Mouse (Mus musculus) limb, embryonic 15.5 days (tissue): ENCODE data around the gene Hmmr. TPM values are rescaled to one million over a fixed set of nuclear protein-coding genes. Genes with fewer than 3 reads are reported as not detected.
"Not testable (repeated sequence)": the region's sequence is repeated elsewhere in the genome, so short reads cannot be mapped to it uniquely, and the experiment has no call there.

Experiments
- ATAC-seq: fragments of 200-750 bp; cut with Nextera tagmentation; 2 replicates; pipeline ENCODE4 v1.8.0; 2017; ENCODE audit warnings: low read depth, moderate TSS enrichment; ENCODE audit not compliant: insufficient number of reproducible peaks, low FRiP score, low TSS enrichment
- H3K27ac ChIP-seq: fragments of 300-500 bp; sonication (generic); 2 replicates; pipeline ENCODE4 v1.5.1; 2015; ENCODE audit warnings: moderate library complexity, mild to moderate bottlenecking, inconsistent platforms
- H3K27me3 ChIP-seq: fragments of 300-500 bp; sonication (generic); 2 replicates; pipeline ENCODE4 v1.6.1; 2015; ENCODE audit warnings: inconsistent platforms
- H3K36me3 ChIP-seq: fragments of 300-500 bp; sonication (generic); 2 replicates; pipeline ENCODE4 v1.6.1; 2015; ENCODE audit warnings: inconsistent platforms
- H3K4me1 ChIP-seq: fragments of 300-500 bp; sonication (generic); 2 replicates; pipeline ENCODE4 v1.6.1; 2015; ENCODE audit warnings: inconsistent platforms
- H3K4me2 ChIP-seq: fragments of 300-500 bp; sonication (generic); 2 replicates; pipeline ENCODE4 v1.6.1; 2015; ENCODE audit warnings: mild to moderate bottlenecking, inconsistent platforms
- H3K4me3 ChIP-seq: fragments of 300-500 bp; sonication (generic); 2 replicates; pipeline ENCODE4 v1.5.1; 2015; ENCODE audit warnings: mild to moderate bottlenecking, inconsistent platforms
- H3K9ac ChIP-seq: fragments of 300-500 bp; sonication (generic); 2 replicates; pipeline ENCODE4 v1.6.1; 2015; ENCODE audit warnings: inconsistent platforms
- H3K9me3 ChIP-seq: fragments of 300-500 bp; sonication (generic); 2 replicates; pipeline ENCODE4 v1.6.1; 2016; ENCODE audit warnings: inconsistent platforms
- WGBS: fragments of 180-500 bp; shearing (Covaris S2); methylation state at CpG from one replicate; pipeline ENCODE4 v1.1.7; 2015; 5-methylcytosine and 5-hydroxymethylcytosine counted together
- polyA plus RNA-seq: library from polyadenylated mRNA; unstranded; fragments of >200 nt; fragmentation: Nextera tagmentation; extraction: Ambion mirVana; gene quantifications from 2 replicates; pipeline ENCODE4 v1.2.1, GENCODE M21; 2015

Gene Hmmr
- polyA plus RNA-seq, 1 experiment from 2014 or later: 36.7 TPM

DNA sequence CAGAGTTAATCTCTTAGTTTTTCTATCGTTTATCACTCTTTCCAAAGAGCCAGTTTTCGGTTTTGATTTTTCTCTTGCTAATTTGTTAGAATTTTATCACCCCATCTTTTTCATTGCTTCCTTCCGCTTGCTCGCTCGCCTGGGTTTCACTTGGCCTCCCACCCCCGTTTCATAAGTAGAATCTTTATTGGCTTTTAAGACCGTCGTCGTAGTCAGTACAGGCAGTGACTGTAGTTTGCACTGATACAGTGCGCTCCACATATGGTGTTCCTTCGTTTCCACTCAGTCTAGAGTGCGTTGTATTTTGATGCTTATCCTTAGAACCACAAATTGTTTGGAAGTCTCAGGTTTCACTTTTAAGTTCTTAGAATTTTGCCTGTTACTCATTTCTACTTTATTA is 13.1 kb upstream of the Hmmr start:
- no peak for ATAC-seq

GRCm38 (mm10) chr11:40744348-40744747 is 11.1 kb upstream of the Hmmr start:
- H3K4me1 ChIP-seq: no peaks in the 10 kb centered on the region
- 81% methylated on average over 3 of the region's 3 CpGs for WGBS

More for the DNA sequence above, 13.1 kb upstream of the Hmmr start:
- Histone ChIP-seq H3K27me3 (no peaks in the 10 kb centered on the region), H3K9me3 (no peaks in the 10 kb centered on the region), H3K36me3 (peaks cover 15% of the 10 kb centered on the region), H3K27ac (no peak overlapping the region), H3K4me3 (no peak overlapping the region), H3K4me2 (no peak overlapping the region), H3K4me1 (no peaks in the 10 kb centered on the region), H3K9ac (no peak overlapping the region)
- 63% methylated on average over 12 of the region's 12 CpGs for WGBS

GRCm38 (mm10) chr11:40741605-40742262 is 8.5 kb upstream of the Hmmr start:
- H3K27ac ChIP-seq: no peak overlapping the region
- no peak overlapping the region for H3K4me3 ChIP-seq
- H3K27me3 ChIP-seq: no peaks in the 10 kb centered on the region
- H3K9ac ChIP-seq: no peak overlapping the region
- no peak overlapping the region for H3K4me2 ChIP-seq
- no peak for ATAC-seq
- WGBS: 86% methylated on average over 12 of the region's 12 CpGs
- H3K4me1 ChIP-seq: no peaks in the 10 kb centered on the region
- H3K36me3 ChIP-seq: peaks cover 44% of the 10 kb centered on the region
- no peaks in the 10 kb centered on the region for H3K9me3 ChIP-seq

More at GRCm38 (mm10) chr11:40744348-40744747, 11.1 kb upstream of the Hmmr start:
- no peak overlapping the region for H3K27ac ChIP-seq
- no peaks in the 10 kb centered on the region for H3K27me3 ChIP-seq
- no peak overlapping the region for H3K4me2 ChIP-seq
- H3K4me3 ChIP-seq: no peak overlapping the region
- H3K9ac ChIP-seq: no peak overlapping the region
- H3K36me3 ChIP-seq: peaks cover 21% of the 10 kb centered on the region
- no peak for ATAC-seq
- H3K9me3 ChIP-seq: no peaks in the 10 kb centered on the region

DNA sequence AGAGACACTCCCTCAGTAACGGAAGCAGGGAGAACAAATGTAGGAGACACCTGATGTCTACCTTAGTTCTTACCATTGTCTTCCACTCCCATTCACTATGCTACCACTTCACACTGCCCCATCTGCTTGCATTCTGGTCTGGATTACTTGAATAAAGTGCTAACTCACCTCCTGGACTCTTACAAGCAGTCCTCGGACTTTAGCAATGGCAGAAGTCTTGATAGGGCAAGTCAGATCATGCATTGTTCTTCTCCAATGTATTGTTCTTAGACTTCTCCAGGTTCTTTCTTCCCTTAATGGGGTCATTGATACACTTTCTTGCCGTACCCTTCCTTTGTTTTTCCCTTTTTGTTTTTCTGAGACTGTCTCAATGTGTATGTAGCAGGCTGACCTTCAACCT is 4.1 kb upstream of the Hmmr start:
- 87% methylated on average over 3 of the region's 3 CpGs for WGBS
- no peak overlapping the region for H3K27ac ChIP-seq
- H3K36me3 ChIP-seq: peaks cover 46% of the 10 kb centered on the region
- no peak overlapping the region for H3K9ac ChIP-seq
- no peaks in the 10 kb centered on the region for H3K27me3 ChIP-seq
- H3K9me3 ChIP-seq: no peaks in the 10 kb centered on the region
- H3K4me2 ChIP-seq: no peak overlapping the region
- ATAC-seq: no peak
- H3K4me1 ChIP-seq: peaks cover 15% of the 10 kb centered on the region
- H3K4me3 ChIP-seq: no peak overlapping the region

DNA sequence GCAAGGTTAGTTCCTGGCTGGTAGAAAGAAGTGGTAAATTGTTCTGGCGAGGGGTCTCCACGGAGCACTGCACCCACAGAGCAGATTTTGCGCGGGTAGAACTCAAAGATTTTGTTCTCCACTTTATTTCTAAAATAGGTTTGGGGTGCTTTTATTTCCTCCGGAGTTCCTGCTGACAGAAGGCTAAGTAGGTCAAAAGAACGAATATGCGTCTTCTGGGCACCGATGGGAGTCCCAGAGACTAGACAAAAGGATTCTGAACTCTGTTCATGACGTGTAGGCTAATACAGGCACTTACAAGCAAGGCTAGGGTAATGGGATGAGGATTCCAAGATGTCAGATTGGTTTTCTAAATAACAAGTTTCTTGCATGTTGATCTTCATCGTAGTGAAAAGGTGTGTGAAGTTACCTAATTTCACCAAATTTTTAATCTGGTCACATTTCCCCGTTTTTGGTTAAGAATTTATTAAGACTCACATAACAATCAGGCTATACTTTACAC is 1.1 kb upstream of the Hmmr start:
- Histone ChIP-seq H3K4me1 (peaks cover 22% of the 10 kb centered on the region), H3K4me3 (peak overlapping the region; percentile 94), H3K27ac (peak overlapping the region; percentile 87), H3K4me2 (peak overlapping the region; percentile 74), H3K36me3 (peaks cover 27% of the 10 kb centered on the region), H3K9me3 (no peaks in the 10 kb centered on the region), H3K9ac (peak overlapping the region; percentile 92), H3K27me3 (no peaks in the 10 kb centered on the region)
- WGBS: 4% methylated on average over 11 of the region's 11 CpGs
- ATAC-seq: no peak

DNA sequence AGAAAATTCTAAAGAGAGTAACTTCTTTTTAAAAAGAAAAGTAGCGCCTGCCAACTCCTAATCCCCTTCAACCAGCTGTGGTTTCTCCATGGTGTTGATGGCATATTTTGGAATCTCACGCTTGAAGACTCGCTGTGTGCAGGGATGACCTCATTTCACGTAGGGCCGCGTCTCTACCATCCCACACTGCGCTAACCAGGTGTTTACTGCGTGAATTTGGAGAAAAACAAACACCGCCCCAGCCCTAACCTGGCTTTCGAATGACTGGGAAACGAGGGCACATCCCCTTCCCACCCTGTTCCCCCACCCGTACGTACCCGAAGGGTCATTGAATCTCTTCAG is 254 bp downstream of the Hmmr start:
- Histone ChIP-seq H3K4me2 (peak overlapping the region; percentile 89), H3K27ac (peak overlapping the region; percentile 47), H3K9me3 (no peaks in the 10 kb centered on the region), H3K27me3 (no peaks in the 10 kb centered on the region), H3K4me3 (peak overlapping the region; percentile 94), H3K9ac (peak overlapping the region; percentile 39; the same call in 1 of the 2 replicates), H3K36me3 (peaks cover 21% of the 10 kb centered on the region), H3K4me1 (peaks cover 22% of the 10 kb centered on the region)
- 0 out of 2 replicates have a peak, but pooled peaks have one; percentile 9 for ATAC-seq
- WGBS: under 1% methylated on average over 14 of the region's 14 CpGs

GRCm38 (mm10) chr11:40718324-40718723 is 14.9 kb downstream of the Hmmr start:
- H3K4me1 ChIP-seq: no peaks in the 10 kb centered on the region
- H3K9ac ChIP-seq: no peak overlapping the region
- no peaks in the 10 kb centered on the region for H3K27me3 ChIP-seq
- peaks cover 71% of the 10 kb centered on the region for H3K36me3 ChIP-seq
- no peak overlapping the region for H3K27ac ChIP-seq
- H3K9me3 ChIP-seq: no peaks in the 10 kb centered on the region
- no peak overlapping the region for H3K4me3 ChIP-seq
- no peak overlapping the region for H3K4me2 ChIP-seq
- ATAC-seq: no peak

GRCm38 (mm10) chr11:40715524-40715923 is 17.7 kb downstream of the Hmmr start:
- H3K4me2 ChIP-seq: no peak overlapping the region
- ATAC-seq: no peak
- no peaks in the 10 kb centered on the region for H3K27me3 ChIP-seq
- 95% methylated on average over 5 of the region's 5 CpGs for WGBS
- no peak overlapping the region for H3K9ac ChIP-seq
- H3K9me3 ChIP-seq: no peaks in the 10 kb centered on the region
- peaks cover 61% of the 10 kb centered on the region for H3K36me3 ChIP-seq
- no peak overlapping the region for H3K27ac ChIP-seq
- no peak overlapping the region for H3K4me3 ChIP-seq
- H3K4me1 ChIP-seq: no peaks in the 10 kb centered on the region

DNA sequence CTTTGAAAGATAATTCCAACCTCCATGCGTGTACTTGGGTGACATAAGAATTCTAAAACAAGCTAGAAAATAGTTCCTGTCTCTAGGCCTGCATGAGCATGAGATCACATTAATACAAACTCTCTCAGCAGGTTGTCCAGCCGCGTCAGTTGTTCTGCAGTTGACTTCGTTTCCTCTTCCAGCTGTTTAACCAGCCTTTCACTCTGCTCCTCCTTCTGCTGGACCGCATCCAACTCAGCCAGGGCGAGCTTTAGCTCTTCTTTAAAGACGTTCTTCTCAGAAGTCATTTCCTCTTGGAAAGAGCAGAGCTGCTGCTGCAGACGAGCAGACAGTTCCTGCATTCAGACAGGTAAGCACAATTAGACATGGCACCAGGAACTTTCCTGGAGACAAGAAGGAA is 19.4 kb downstream of the Hmmr start:
- 72% methylated on average over 8 of the region's 8 CpGs for WGBS
- H3K9me3 ChIP-seq: no peaks in the 10 kb centered on the region
- no peak overlapping the region for H3K4me3 ChIP-seq
- H3K27me3 ChIP-seq: no peaks in the 10 kb centered on the region
- H3K36me3 ChIP-seq: peaks cover 65% of the 10 kb centered on the region
- ATAC-seq: no peak
- H3K4me2 ChIP-seq: no peak overlapping the region
- no peak overlapping the region for H3K9ac ChIP-seq
- H3K4me1 ChIP-seq: no peaks in the 10 kb centered on the region
- no peak overlapping the region for H3K27ac ChIP-seq

GRCm38 (mm10) chr11:40709899-40710298 is 23.3 kb downstream of the Hmmr start:
- not testable (repeated sequence) for H3K4me3 ChIP-seq, ATAC-seq, H3K4me1 ChIP-seq, H3K4me2 ChIP-seq, H3K9me3 ChIP-seq, H3K27me3 ChIP-seq, H3K9ac ChIP-seq, H3K27ac ChIP-seq
- 90% methylated on average over 6 of the region's 6 CpGs for WGBS
- H3K36me3 ChIP-seq: peaks cover 67% of the 10 kb centered on the region

GRCm38 (mm10) chr11:40695103-40695502 is 38.1 kb downstream of the Hmmr start, which contains the start of gene Mat2b:
Gene Mat2b, minus strand, starts transcription at chr11:40695203.
- H3K4me2 ChIP-seq: peak within 1 kb of the TSS; percentile 83
- H3K9me3 ChIP-seq: no peaks in the 10 kb centered on the region
- peak within 1 kb of the TSS; percentile 97 for H3K27ac ChIP-seq
- WGBS: 71% methylated on average over 9 of the region's 9 CpGs
- peaks cover 14% of the 10 kb centered on the region for H3K4me1 ChIP-seq
- ATAC-seq: no peak
- H3K4me3 ChIP-seq: peak within 1 kb of the TSS; percentile 94
- peak within 1 kb of the TSS; percentile 60 for H3K9ac ChIP-seq
- H3K36me3 ChIP-seq: peaks cover 3% of the 10 kb centered on the region; the same call in 1 of the 2 replicates
- H3K27me3 ChIP-seq: no peaks in the 10 kb centered on the region

- Histone ChIP-seq H3K27me3 (no peaks in the 10 kb centered on the region), H3K27ac (peak overlapping the region; percentile 97), H3K4me3 (peak overlapping the region; percentile 94), H3K4me1 (peaks cover 20% of the 10 kb centered on the region), H3K9ac (peak overlapping the region; percentile 60), H3K4me2 (peak overlapping the region; percentile 83), H3K36me3 (no peaks in the 10 kb centered on the region), H3K9me3 (no peaks in the 10 kb centered on the region)
- WGBS: under 1% methylated on average over 31 of the region's 31 CpGs
- ATAC-seq: no peak
Observed at GRCm38 (mm10) chr11:40694311-40695087, 38.7 kb downstream of the Hmmr start.
